ENCODE assay signal across 27 mouse cellular contexts in the genomic region with DNA sequence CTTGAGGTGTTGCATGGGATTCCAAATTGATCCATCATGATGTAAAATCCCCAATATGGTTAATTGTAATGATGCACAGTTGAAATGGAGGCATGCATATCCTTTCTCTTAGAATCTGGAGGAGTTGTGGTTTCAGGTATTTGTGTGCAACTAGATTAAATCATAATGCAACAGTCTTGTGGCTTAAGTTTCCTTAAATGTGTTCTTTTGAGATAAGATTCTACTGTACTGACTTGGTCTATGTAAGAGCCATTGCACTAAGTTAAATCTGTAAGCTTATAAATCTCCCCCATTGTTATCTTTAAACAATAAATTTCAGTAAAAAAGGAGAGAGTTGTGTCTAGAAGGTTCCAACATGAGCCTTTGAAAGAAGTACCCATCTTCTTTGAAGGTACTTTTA.
"Had no signal": no experiment of that assay in that cellular context is flagged by ENCODE, and none has a peak within 500 bp of the region (broad histone marks: within the 10 kb centered on the region; RNA-seq: fewer than 3 reads in every experiment).

No protein-coding gene starts in this region.

- H3K9ac ChIP-seq: heart, embryonic 13.5 days; heart, embryonic 15.5 days; hindbrain, embryonic 13.5 days; hindbrain, embryonic 15.5 days; kidney, embryonic 15.5 days; limb, embryonic 12.5 days; liver, embryonic 13.5 days had no signal

- H3K4me3 ChIP-seq: heart, adult 2 months; heart, embryonic 13.5 days; heart, embryonic 15.5 days; hindbrain, embryonic 13.5 days; hindbrain, embryonic 15.5 days; kidney, embryonic 15.5 days; limb, embryonic 10.5 days; limb, embryonic 12.5 days; liver, embryonic 13.5 days had no signal

- DNase-seq: gastrocnemius, postnatal 14 days; gastrocnemius, postnatal 36 days; heart, adult 11 months; heart, adult 2 months; heart, postnatal 14 days; heart, postnatal 36 days; kidney, adult 11 months; kidney, adult 2 months; kidney, adult 9 months; kidney, postnatal 14 days; kidney, postnatal 36 days; layer of hippocampus, adult 9-11 months; layer of hippocampus, postnatal 36 days; liver; liver, embryonic 13.5 days had no signal

- H3K27me3 ChIP-seq: heart, embryonic 13.5 days; heart, embryonic 15.5 days; hindbrain, embryonic 13.5 days; hindbrain, embryonic 15.5 days; kidney, embryonic 15.5 days; limb, embryonic 12.5 days; liver, embryonic 13.5 days had no signal

- ATAC-seq: hindbrain, postnatal 0 days; intestine, embryonic 16.5 days had no signal

- H3K9me3 ChIP-seq: heart, embryonic 13.5 days; heart, embryonic 15.5 days; hindbrain, embryonic 13.5 days; hindbrain, embryonic 15.5 days; kidney, embryonic 15.5 days; limb, embryonic 10.5 days; limb, embryonic 12.5 days; liver, embryonic 13.5 days had no signal

- H3K4me2 ChIP-seq: heart, embryonic 11.5 days; heart, embryonic 13.5 days; heart, embryonic 15.5 days; hindbrain, embryonic 13.5 days; hindbrain, embryonic 15.5 days; kidney, embryonic 15.5 days; limb, embryonic 12.5 days; liver, embryonic 11.5 days; liver, embryonic 13.5 days had no signal

- H3K27ac ChIP-seq: heart, adult 2 months; heart, embryonic 13.5 days; heart, embryonic 15.5 days; hindbrain, embryonic 13.5 days; hindbrain, embryonic 15.5 days; hindbrain, postnatal 0 days; kidney, embryonic 15.5 days; kidney, postnatal 0 days; limb, embryonic 10.5 days; limb, embryonic 12.5 days; liver, embryonic 13.5 days had no signal
